Mouse (Mus musculus) forebrain, embryonic 10.5 days (tissue): ENCODE results near the gene Efhc1. TPM values are rescaled to one million over a fixed set of nuclear protein-coding genes. Genes with fewer than 3 reads are reported as not detected.

Experiments used
- DNase-seq: peaks from one replicate; pipeline ENCODE4 v3.0.0-alpha.2; 2017; ENCODE audit warnings: low spot score; ENCODE audit errors: extremely low spot score
- H3K27ac ChIP-seq: fragments of 300-500 bp; sonication (generic); 2 replicates; pipeline ENCODE4 v1.5.1; 2016; ENCODE audit warnings: mild to moderate bottlenecking
- H3K27me3 ChIP-seq: fragments of 300-500 bp; sonication (generic); 2 replicates; pipeline ENCODE4 v1.6.1; 2016; ENCODE audit warnings: mild to moderate bottlenecking; ENCODE audit not compliant: poor library complexity, severe bottlenecking
- H3K36me3 ChIP-seq: fragments of 300-500 bp; sonication (generic); replicated peaks from 2 replicates; pipeline ENCODE4 v1.6.1; 2016; ENCODE audit warnings: mild to moderate bottlenecking, moderate library complexity
- H3K4me1 ChIP-seq: fragments of 300-500 bp; sonication (generic); 2 replicates; pipeline ENCODE4 v1.6.1; 2016
- H3K4me3 ChIP-seq: fragments of 300-500 bp; sonication (generic); 2 replicates; pipeline ENCODE4 v1.5.1; 2016; ENCODE audit warnings: mild to moderate bottlenecking, moderate library complexity
- H3K9me3 ChIP-seq: fragments of 300-500 bp; sonication (generic); 2 replicates; pipeline ENCODE4 v1.6.1; 2016; ENCODE audit warnings: mild to moderate bottlenecking, moderate library complexity
- WGBS: fragments of 180-500 bp; shearing (Covaris S2); methylation state at CpG from one replicate; pipeline ENCODE4 v1.1.7; 2016; 5-methylcytosine and 5-hydroxymethylcytosine counted together
- polyA plus RNA-seq: library from polyadenylated mRNA; unstranded; fragments of >200 nt; fragmentation: Nextera tagmentation; extraction: Ambion mirVana; gene quantifications from 2 replicates; pipeline ENCODE4 v1.2.1, GENCODE M21; 2016

Efhc1 gene
- polyA plus RNA-seq, 1 experiment from 2014 or later: 2.1 TPM

- Histone ChIP-seq H3K9me3 (no peaks in the 10 kb centered on the region; the same call in 1 of the 2 replicates), H3K27me3 (no peaks in the 10 kb centered on the region), H3K27ac (no peak overlapping the region), H3K4me1 (peaks cover 5% of the 10 kb centered on the region), H3K4me3 (no peak overlapping the region), H3K36me3 (no peaks in the 10 kb centered on the region)
- DNase-seq: no peak
- WGBS: 96% methylated on average over 4 of the region's 4 CpGs
Measured at GRCm38 (mm10) chr1:21029000-21029399, 77.6 kb downstream of the Efhc1 start.

GRCm38 (mm10) chr1:21031650-21032049 is 80.2 kb downstream of the Efhc1 start:
- 97% methylated on average over 2 of the region's 2 CpGs for WGBS
- H3K36me3 ChIP-seq: peaks cover 9% of the 10 kb centered on the region; the same call in 1 of the 2 replicates
- H3K27ac ChIP-seq: no peak overlapping the region
- no peak for DNase-seq
- no peaks in the 10 kb centered on the region; the same call in 1 of the 2 replicates for H3K9me3 ChIP-seq
- no peaks in the 10 kb centered on the region for H3K27me3 ChIP-seq
- H3K4me1 ChIP-seq: peaks cover 5% of the 10 kb centered on the region
- no peak overlapping the region for H3K4me3 ChIP-seq

- H3K4me3 ChIP-seq: no peak overlapping the region
- peaks cover 5% of the 10 kb centered on the region for H3K4me1 ChIP-seq
- 91% methylated on average over 11 of the region's 11 CpGs for WGBS
- H3K27me3 ChIP-seq: no peaks in the 10 kb centered on the region
- H3K36me3 ChIP-seq: peaks cover 9% of the 10 kb centered on the region; the same call in 1 of the 2 replicates
- H3K27ac ChIP-seq: no peak overlapping the region
- DNase-seq: no peak
- H3K9me3 ChIP-seq: no peaks in the 10 kb centered on the region; the same call in 1 of the 2 replicates
Measured at GRCm38 (mm10) chr1:21033065-21033791, 81.8 kb downstream of the Efhc1 start.

- Histone ChIP-seq H3K4me3 (no peak overlapping the region), H3K27ac (no peak overlapping the region), H3K27me3 (no peaks in the 10 kb centered on the region), H3K36me3 (peaks cover 9% of the 10 kb centered on the region; the same call in 1 of the 2 replicates), H3K9me3 (no peaks in the 10 kb centered on the region; the same call in 1 of the 2 replicates), H3K4me1 (peaks cover 5% of the 10 kb centered on the region)
- no peak for DNase-seq
Measured at GRCm38 (mm10) chr1:21033792-21034119, 82.3 kb downstream of the Efhc1 start.

GRCm38 (mm10) chr1:21035878-21036277 is 84.5 kb downstream of the Efhc1 start:
- no peak for DNase-seq
- Histone ChIP-seq H3K9me3 (no peaks in the 10 kb centered on the region), H3K4me3 (no peak overlapping the region), H3K4me1 (peaks cover 9% of the 10 kb centered on the region), H3K36me3 (peaks cover 9% of the 10 kb centered on the region; the same call in 1 of the 2 replicates), H3K27ac (no peak overlapping the region), H3K27me3 (no peaks in the 10 kb centered on the region)
- WGBS: 87% methylated on average over 6 of the region's 6 CpGs

GRCm38 (mm10) chr1:21037881-21038601 is 86.6 kb downstream of the Efhc1 start:
- 89% methylated on average over 6 of the region's 6 CpGs for WGBS
- no peak overlapping the region for H3K4me3 ChIP-seq
- no peaks in the 10 kb centered on the region for H3K9me3 ChIP-seq
- H3K4me1 ChIP-seq: peaks cover 13% of the 10 kb centered on the region
- H3K27ac ChIP-seq: no peak overlapping the region
- DNase-seq: no peak
- peaks cover 9% of the 10 kb centered on the region; the same call in 1 of the 2 replicates for H3K36me3 ChIP-seq
- no peaks in the 10 kb centered on the region for H3K27me3 ChIP-seq

GRCm38 (mm10) chr1:21039564-21039963 is 88.1 kb downstream of the Efhc1 start:
- Histone ChIP-seq H3K9me3 (no peaks in the 10 kb centered on the region), H3K27ac (no peak overlapping the region), H3K36me3 (peaks cover 9% of the 10 kb centered on the region; the same call in 1 of the 2 replicates), H3K4me1 (peaks cover 8% of the 10 kb centered on the region), H3K4me3 (no peak overlapping the region), H3K27me3 (no peaks in the 10 kb centered on the region)
- DNase-seq: no peak
- WGBS: 90% methylated on average over 3 of the region's 3 CpGs

GRCm38 (mm10) chr1:21040173-21040572 is 88.7 kb downstream of the Efhc1 start:
- H3K4me1 ChIP-seq: peaks cover 8% of the 10 kb centered on the region
- DNase-seq: no peak
- peaks cover 5% of the 10 kb centered on the region; the same call in 1 of the 2 replicates for H3K36me3 ChIP-seq
- H3K27me3 ChIP-seq: no peaks in the 10 kb centered on the region
- H3K4me3 ChIP-seq: no peak overlapping the region
- no peak overlapping the region for H3K27ac ChIP-seq
- no peaks in the 10 kb centered on the region for H3K9me3 ChIP-seq
- WGBS: 91% methylated on average over 7 of the region's 7 CpGs

Other genes starting within 250 kb of the Efhc1 start
- not detected in 2 replicates for gene Il17a, start 220.7 kb upstream of the Efhc1 start, polyA plus RNA-seq
- 0.16 and 0.17 TPM in 2 replicates for gene Il17f, start 161.0 kb upstream of the Efhc1 start, polyA plus RNA-seq
- gene Mcm3, start 131.3 kb upstream of the Efhc1 start, polyA plus RNA-seq: 310 and 324 TPM in 2 replicates
- 5.5 and 5.6 TPM in 2 replicates for gene Paqr8, start 61.0 kb upstream of the Efhc1 start, polyA plus RNA-seq
- gene Tram2, start 127.6 kb downstream of the Efhc1 start, polyA plus RNA-seq: 5.6 and 6.5 TPM in 2 replicates